Mouse (Mus musculus): ENCODE measurements at regions not wholly inside any gene's neighbourhood (a gene's known extent, or its start where the extent isn't known, plus 50 kb on each side); places are given as distances from the start of the nearest gene placed in this dataset.
"Not testable (repeated sequence)": the region's sequence is repeated elsewhere in the genome, so short reads cannot be mapped to it uniquely, and the experiment has no call there.

DNA sequence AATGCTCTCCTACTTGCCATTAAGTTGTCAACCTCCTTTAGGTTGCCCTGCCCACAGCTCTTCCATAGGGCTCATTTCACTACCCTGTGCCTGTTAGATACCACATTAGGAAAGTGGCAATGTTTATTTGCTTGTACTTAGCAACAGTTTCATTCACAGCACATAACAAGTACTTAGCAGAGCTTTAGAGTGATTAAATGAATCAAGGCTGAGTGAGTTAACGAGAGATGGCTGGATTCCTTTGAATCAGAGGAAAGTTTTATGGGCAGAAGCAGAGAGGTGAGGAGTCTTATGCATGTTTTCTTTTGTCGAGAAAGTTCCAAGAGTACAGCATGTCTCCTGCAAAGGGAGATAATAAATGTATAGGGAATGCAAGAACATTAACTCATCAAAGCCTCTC lies 60.5 kb downstream of the Ptgs2 start:
- DNase-seq: no peak

- peak; percentile 12 for DNase-seq
Observed at GRCm38 (mm10) chr1:150164890-150165596, 65.2 kb downstream of the Ptgs2 start.

GRCm38 (mm10) chr1:150165597-150165973 lies 65.8 kb downstream of the Ptgs2 start:
- DNase-seq: no peak

GRCm38 (mm10) chr1:150167172-150167571 lies 67.3 kb downstream of the Ptgs2 start:
- DNase-seq: no peak

DNA sequence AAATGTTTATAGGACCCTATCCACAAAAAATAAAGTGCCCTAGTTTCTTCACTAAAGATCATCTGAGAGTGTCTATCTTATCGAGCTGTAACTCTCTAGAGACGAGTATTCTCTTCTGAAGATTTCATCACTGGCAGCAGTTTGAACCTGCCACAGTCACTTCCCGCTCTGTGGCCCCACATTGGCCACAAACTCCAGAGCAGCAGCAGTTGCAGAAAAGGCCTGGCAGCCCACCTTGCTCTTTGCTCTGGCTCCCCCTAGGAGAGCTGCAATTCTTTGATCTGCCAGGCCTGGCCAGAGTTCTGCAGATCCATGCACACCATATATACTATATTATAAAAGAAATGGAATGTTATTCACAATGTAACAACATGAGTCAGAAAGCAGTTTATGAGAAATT lies 74.4 kb downstream of the Ptgs2 start:
- DNase-seq: no peak

DNA sequence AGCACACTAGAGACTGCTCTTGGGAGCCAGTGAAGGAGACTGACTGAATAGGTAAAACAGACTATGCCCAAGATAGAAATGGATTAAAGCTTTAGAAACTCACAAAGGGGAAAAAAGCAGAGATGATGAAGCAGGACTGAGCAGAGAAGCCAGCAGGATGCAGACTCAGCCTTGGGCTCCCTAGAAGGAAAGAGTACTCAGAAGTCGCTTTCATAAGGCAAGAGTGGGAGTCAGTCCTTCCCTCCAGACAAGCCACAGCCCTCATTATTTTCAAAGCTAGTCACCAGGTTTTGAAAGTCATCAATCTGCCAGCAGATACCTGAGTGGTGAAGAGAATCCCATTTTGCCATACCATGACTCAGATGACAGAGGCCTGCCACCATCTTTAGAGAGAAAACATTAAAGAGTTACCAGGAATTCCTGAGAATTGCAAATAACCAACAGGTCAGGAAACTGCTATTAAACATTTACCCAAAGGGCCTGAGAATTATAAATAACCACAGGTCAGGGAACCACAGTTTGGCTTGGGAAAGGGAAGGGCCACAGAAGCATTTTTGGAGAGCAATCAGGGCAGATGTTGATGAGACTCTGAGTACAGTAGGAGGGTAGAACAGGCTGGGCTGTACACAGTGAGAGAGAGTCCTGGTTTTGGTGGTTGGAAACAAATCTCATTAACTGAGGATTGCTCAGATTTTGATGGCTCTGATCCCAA lies 77.4 kb downstream of the Ptgs2 start:
- no peak for DNase-seq

DNA sequence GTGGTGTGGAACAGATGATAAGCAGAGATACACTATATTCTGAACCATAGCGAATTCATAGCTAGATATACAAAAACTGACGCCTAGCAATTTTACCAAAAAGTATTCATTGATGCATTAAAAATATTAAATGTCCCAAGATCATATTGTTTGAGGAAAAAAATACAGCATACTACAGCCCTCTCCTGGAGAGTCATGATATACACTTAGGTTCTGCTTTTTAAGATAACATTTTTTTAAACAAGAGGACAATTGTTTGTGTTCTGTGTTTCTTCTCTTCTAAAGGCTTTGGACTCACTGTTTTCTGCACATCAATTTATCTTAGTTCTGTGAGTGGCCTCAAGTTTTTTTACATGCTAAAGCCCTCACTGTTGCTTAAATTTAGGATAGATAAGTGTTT lies 102.2 kb downstream of the Ptgs2 start:
- DNase-seq: no peak

DNA sequence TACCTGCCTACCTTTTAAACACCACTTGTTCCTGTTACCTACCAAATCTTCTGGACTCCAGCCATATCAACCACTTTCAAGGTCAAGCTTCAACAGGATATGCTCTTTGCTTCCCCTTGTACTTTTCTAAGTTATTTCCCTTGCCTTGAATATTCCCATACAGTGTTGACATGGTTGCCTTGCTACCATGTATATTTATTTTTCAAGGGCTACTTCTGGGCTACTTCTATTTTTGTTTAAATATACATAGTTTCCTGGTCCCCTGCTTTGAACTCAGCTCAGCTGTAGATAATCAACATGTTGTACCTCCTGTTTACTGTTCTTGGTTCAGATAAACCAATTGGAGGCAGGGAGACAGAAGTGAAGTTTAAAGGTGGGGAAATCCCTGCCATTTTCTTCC lies 106.8 kb upstream of the Pdc start:
- no peak for DNase-seq

- no peak for DNase-seq
Observed at GRCm38 (mm10) chr1:150216672-150217071, 102.5 kb upstream of the Pdc start.

- no peak for DNase-seq
Observed at GRCm38 (mm10) chr1:150218802-150219201, 100.4 kb upstream of the Pdc start.

DNA sequence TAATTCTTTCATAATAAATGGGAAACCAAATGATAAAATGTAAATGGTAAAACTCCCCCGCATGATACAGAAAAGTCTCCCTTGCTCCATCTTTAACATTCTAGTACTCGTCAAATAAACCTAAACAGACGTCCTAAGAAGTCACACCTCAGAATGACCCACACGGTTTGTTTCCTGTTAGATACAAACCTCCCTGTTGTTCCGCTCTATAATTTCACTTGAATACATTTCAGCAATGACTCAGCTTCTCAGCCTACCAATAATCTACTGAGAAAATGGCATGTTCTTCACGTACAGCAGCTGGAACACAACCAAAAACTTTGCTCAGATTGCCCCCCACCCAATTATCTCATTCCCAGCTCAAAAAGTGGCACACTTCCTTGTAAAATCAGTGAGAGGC lies 93.7 kb upstream of the Pdc start:
- no peak for DNase-seq

- not testable (repeated sequence) for DNase-seq
Observed at GRCm38 (mm10) chr1:150239504-150239903, 79.7 kb upstream of the Pdc start.

DNA sequence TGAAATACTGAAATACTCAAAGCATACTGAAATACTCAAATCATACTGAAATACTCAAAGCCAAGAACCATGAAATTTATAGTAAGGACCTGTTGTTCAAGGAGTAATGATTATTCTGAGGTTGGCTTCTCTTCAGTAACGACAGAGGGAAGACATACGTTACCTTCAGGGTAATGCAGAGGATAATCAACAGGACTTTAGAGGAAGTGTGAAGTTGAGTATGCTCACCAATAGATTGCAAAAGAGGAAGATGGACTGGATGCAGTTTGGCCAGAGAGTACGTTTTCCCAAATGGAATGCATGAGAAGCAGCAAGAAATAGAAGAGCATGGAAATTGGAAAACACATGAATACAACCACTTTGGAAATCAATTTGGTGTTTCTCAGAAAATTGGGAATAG lies 79.1 kb upstream of the Pdc start:
- no peak for DNase-seq

GRCm38 (mm10) chr1:150241153-150241552 lies 78.1 kb upstream of the Pdc start:
- DNase-seq: no peak

DNA sequence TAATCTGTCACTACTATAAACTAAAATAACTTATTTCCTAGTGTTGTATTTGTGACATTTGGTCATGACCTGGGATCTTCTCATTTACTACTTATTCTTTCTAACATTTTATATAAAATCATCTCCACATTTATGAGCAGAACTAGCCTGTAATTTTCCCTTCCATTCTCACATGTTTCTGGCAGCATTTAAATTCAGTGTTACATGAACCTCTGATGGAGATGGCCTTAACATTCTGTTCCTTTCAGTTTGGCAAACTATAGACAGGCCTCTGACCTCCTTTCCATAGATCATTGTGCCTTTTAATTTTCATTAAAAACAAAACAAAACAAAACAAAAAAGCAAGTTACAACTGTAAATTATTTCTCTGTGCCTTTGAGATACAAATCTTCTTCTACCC lies 77.1 kb upstream of the Pdc start:
- DNase-seq: no peak

- DNase-seq: no peak
Observed at GRCm38 (mm10) chr1:150244916-150245315, 74.3 kb upstream of the Pdc start.

- DNase-seq: no peak
Observed at GRCm38 (mm10) chr1:150251422-150251821, 67.8 kb upstream of the Pdc start.

GRCm38 (mm10) chr1:150251876-150252275 lies 67.3 kb upstream of the Pdc start:
- no peak for DNase-seq

DNA sequence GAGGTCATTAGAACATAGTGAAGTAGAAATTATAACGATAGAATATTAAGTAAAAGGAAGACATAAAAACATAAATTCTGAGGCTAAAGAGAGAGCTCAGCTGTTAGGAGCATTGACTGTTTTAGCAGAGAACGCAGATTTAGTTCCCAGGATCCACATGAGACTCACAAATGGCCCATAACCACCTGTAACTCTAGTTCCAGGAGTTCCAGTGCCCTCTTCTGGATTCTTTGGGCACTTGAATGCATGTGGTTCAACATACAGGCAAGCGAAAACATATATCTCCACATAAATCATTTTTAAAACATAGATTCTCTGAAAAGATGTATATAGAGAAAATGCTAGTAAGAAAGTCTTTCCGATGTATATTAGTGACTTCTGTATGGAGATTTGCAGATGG lies 61.6 kb upstream of the Pdc start:
- DNase-seq: no peak

DNA sequence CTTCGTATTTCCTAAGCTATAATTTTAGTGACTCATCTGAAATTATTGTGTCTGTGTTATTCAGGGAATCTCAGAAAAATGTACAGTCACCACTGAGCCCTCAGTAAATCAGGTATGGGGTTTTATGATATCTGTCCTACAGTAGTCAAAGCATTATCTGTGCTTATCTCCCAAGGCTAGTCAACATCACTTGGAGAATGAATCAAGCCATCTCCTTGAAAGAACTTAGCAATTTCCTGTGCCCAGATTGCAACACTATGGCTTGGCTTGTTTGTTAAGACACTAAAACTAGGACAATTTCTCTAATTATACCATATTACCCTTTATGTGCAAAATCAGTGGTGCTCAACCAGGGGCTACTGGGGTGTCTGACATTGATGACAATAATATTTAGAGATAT lies 58.9 kb upstream of the Pdc start:
- no peak for DNase-seq

- DNase-seq: peak; percentile 15
Observed at GRCm38 (mm10) chr1:150266502-150266901, 52.7 kb upstream of the Pdc start.

DNA sequence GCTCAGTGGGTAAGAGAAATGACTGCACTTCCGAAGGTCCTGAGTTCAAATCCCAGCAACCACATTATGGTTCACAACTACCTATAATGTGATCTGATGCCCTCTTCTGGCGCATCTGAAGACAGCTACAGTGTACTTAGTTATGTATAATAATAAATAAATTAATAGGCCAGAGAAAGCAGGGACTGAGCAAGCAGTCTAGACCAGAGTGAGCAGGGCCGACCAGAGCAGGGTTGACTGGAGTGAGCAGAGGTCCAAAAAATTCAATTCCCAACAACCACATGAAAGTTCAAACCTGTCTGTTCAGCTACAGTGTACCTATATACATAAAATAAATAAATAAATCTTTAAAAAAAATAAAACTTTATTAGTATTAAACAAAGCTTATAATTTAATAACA lies 52.2 kb upstream of the Pdc start:
- no peak for DNase-seq

All from layer of hippocampus, adult 9-11 months (tissue).